Mouse (Mus musculus) erythroblast, embryonic 14.5 days (primary cell): ENCODE results near the gene C1qtnf2.

Source experiments
- GATA1 ChIP-seq: IDR thresholded peaks from 2 replicates; pipeline ENCODE4 v1.6.1; 2012; ENCODE audit warnings: low read length, inconsistent platforms, mixed read lengths
- TAL1 ChIP-seq: IDR thresholded peaks from 3 replicates; pipeline ENCODE4 v1.6.1; 2012; ENCODE audit warnings: low read length, inconsistent platforms, mixed read lengths

DNA sequence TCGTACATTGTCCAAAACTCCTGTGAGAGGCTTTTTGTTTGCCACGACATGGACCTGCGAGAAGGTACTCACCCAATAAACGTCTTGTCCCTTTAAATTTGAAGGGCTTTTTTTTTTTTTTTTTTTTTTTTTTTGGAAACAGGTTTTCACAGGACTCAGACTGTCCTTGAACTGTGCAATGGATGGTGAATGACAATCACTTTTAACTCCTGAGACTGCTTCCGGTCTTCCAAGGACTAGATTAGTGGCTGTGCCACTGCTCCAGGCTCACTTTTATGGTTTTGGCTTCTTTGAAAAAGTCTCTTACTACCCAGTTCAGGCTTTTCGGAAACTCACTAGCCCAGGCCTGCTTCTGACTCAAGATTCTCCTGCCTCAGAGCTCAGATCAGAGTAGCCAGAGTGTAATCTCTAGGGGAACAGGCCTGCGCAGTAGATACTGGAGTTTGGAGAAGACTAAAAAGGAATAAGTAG, 47.6 kb upstream of the C1qtnf2 start:
- no peak for TF ChIP-seq GATA1
- no peak for TF ChIP-seq TAL1
